Mouse (Mus musculus) retina, postnatal 1 day (tissue): Measurements from ENCODE around the gene Olfr263.
A peak's percentile ranks its signal among the peaks of the same experiment; 100 is the strongest.

Experiments
- DNase-seq: peaks from one replicate; pipeline ENCODE4 v3.0.0-alpha.2; 2012

Olfr263 gene

DNA sequence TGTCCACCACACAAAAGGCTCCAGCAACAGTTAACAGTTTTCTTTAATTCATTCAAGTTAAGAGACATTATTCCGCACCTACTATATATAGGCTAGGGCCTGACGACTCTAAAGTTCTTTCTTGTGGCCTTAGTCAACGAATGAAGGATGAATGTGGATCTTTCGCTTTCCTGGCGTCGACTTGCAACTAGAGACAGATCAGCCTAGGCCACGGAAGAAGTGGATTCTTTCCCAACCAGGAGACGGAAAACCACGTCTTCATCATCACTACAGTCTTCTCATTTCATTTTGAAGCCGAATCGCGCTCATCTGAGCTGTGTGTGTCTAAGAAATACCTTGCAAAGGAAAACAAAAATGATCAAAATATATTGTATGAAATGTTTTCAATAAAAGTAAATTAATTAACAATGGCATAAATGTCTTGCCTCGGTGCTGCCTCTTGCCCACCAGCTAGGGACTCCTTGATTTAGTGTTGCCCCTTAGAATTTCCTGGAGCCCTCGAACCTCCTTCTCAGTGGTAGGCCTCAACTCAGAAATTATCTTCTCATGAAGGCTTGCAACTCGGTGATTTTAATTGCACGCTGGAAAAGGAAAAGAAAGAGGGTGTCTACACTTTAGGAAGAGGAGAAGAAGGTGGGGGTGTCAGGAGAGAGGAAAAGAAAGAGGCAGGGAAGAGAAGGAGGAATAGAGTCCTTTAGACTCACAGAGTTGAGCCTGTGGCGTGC is 41.2 kb downstream of the Olfr263 start:
- DNase-seq, result no peak

DNA sequence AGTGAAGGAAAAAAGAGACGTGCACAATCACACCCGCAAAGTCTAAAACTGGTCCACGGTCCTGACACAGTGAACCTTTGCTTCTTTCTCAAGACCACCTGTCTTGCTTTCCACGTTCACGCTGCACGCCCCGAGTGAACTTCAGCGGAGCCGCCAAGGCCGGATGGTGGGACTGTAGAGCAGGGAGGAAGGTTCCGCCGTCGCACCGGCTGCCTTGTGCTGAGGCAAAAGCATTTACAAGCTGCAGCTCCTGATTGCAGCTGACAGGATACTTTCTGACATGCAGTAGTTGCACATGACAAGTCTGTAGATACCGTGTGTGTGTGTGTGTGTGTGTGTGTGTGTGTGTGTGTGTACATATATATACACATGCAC is 41.7 kb downstream of the Olfr263 start:
- DNase-seq, result peak; percentile 51

- DNase-seq, result peak; percentile 72
Observed at GRCm38 (mm10) chr13:21171600-21172150, 42.2 kb downstream of the Olfr263 start.

DNA sequence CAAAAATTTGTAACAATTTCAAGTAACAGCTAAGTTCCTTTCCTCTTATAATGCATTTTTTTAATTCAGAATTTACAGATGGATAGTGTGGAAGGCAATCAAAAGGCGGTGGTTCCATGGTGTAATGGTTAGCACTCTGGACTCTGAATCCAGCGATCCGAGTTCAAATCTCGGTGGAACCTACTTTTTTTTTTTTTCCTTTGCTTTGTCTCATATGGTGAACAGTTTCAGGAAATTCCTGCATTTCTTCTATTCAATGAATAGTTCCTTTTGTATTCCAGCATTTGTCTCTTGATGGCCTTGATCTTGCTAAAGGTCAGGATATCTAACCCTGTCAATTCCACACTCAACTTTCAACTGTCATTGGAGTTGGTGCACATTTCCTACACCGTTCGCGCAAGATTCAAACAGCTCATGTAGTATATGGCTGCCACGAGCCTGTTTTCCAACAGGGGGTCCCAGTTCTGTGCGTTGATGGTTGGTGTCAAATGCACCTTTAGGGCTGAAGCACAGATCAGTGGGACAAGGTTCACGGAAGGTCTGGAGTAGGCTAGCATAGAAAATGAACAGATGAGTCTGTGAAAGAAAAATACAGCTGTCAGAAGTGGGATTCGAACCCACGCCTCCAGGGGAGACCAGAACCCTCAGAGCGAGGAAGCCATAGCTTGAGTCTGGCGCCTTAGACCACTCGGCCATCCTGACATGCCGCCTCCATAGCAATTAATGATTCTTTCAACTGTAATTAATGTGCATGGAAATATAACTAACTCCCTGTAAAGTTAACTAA is 43.0 kb downstream of the Olfr263 start:
- DNase-seq, result peak; percentile 83

GRCm38 (mm10) chr13:21173072-21173471 is 43.6 kb downstream of the Olfr263 start:
- peak; percentile 80 for DNase-seq

GRCm38 (mm10) chr13:21176733-21177132 is 47.3 kb downstream of the Olfr263 start:
- no peak for DNase-seq

GRCm38 (mm10) chr13:21177657-21178056 is 48.2 kb downstream of the Olfr263 start:
- DNase-seq, result no peak

DNA sequence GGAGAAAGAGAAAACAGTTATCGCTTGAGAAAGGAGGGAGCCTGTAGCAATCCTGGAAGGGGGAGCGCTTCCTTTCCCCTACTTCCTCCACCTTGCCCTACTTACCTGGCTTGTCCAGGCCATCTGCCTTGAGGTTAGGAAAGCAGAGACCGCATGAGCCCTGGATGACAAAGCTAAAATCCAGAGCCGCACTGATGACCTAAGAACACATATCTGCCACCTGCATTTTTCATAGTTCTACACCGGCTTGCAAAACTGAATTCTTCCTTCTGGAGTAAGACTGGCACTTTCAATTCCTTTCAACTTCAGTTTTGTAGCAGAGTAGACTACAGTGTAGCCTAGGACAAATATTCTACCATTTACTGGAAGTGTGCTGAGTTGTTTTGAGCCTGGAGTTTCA is 48.9 kb downstream of the Olfr263 start:
- no peak for DNase-seq

- no peak for DNase-seq
Observed at GRCm38 (mm10) chr13:21179367-21179723, 49.9 kb downstream of the Olfr263 start, which contains the start of gene Trim27. Trim27 (plus strand) TSS chr13:21179445.

DNA sequence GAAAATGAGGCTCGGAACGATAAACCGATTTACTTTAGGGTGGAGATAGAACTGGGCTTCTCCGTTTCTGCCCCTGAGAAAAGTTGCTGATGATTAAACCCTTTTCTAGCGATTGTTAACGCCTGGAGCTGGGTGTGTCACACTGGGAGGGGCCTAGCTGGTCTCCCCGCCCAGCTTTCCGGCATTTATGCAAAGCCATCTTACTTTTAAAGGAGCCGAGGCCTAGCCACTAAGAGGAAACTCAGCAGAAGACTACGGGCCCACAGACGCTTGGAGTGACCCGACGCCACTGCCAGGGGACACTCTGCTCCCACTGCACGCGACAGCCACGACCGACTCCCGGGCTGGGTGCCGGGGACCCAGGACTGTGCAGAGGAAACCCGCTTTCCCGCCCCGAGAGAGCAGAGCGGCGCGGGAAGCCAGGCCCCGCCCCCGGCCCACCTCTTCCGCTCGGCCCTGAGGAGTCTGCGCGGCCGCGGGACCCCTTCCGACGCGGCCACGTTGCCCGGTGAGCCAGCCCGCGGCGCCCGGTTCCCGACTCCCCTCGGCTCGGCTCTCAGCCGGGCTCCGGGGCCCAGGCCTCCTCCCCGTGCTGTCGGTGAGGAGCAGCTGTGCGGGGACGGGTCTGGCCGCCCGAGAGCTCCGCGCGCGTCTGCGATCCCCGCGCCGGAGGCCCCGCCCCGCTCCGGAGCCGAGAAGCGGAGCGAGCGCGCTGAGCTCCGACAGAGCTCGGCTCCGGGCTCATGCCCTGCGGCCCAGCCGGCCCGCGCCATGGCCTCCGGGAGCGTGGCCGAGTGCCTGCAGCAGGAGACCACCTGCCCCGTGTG is 50.5 kb downstream of the Olfr263 start:
- DNase-seq, result peak; percentile 93

- DNase-seq, result peak; percentile 78
Observed at GRCm38 (mm10) chr13:21180551-21181530, 51.4 kb downstream of the Olfr263 start.

DNA sequence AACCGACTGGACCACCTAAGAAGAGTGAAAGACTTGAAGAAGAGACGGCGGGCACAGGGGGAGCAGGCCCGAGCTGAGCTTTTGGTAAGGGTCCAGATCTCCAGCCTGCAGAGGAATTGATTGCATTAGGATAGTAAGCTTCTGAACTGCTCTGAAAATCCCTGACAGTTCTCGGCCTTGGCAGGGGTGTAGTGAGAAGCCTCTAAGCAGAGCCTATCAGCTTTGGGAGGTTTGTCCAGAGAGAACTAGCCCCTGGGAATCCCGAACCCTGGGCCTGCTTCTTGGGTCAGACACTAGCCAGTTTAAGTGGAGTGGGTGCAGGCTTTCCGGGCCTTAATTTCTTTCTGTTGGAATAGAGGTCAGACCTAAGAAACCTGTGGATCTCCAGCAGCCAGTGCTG is 52.6 kb downstream of the Olfr263 start:
- no peak for DNase-seq

DNA sequence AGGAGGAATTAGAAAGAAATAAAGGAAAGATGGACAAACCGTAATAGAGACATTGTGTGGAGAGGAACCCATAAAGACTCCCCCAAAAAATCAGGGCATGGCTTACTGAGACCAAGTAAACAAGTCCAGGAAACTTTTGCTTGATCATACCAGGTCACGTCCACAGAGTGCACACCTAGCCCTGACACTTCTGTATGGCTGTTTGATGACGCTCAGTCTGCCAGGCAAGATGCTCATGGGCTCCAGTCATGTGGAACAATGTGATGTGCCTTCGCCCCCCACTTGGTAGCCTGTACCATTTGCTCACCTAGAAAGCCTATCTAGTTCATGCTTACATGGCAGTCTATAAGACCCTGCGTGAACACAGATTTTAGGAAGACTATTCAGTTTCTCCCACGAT is 53.6 kb downstream of the Olfr263 start:
- no peak for DNase-seq

DNA sequence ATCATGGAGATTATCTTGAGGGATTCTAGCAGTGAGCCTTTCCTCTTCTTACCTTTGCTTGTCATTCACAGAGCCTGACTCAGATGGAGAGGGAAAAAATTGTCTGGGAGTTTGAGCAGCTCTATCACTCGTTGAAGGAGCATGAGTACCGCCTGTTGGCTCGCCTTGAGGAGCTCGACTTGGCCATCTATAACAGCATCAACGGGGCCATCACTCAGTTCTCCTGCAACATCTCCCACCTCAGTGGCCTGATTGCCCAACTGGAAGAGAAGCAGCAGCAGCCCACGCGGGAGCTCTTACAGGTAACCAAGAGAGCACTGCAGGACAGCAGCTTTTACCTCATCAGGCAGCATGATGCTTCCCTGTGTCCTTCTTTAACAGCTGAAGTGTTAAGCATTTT is 54.2 kb downstream of the Olfr263 start:
- DNase-seq, result no peak

GRCm38 (mm10) chr13:21185521-21185920 is 56.1 kb downstream of the Olfr263 start:
- no peak for DNase-seq
